Mouse (Mus musculus): ENCODE measurements around the gene Arl5a.

Gene Arl5a

DNA sequence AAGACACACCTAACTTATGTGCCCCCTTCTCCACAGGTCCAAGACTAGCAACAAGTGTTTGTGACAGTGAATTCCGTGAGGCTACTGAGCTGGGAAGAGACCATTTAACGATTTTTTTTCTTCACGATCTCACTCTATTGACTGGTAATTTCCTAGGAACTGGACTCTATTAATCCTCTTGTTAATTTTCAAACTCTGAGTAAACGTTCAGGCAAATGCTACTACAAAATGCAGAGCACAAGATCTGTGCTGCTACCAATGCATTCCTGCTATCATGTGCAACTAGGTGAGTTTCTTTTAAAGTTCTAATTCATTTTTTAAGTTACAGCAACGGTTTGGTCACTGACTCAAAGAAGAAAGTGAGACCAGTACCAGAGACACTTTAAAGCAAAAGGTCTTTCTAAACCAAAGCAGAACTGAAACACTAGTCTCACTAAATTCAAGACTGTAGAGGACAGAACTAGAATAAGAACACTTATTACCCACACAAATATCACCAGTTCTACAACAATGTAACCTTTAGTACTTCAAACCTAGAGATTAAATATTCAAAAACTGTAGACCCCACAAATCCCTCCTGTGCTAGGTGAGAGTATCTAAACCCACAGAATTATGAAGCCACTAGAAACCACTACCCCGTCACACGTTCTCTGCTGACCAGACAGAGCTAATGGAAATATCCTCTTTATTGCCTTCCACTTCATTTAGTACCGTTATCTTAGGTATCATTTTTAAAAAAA lies 1.7 kb downstream of the Arl5a start:
- no peak for DNase-seq (ENCODE audit: low spot score)

GRCm38 (mm10) chr2:52421197-52421596 lies 3.5 kb downstream of the Arl5a start:
- DNase-seq (ENCODE audit: low spot score): no peak

GRCm38 (mm10) chr2:52420001-52420710 lies 4.5 kb downstream of the Arl5a start:
- no peak for DNase-seq (ENCODE audit: low spot score)

DNA sequence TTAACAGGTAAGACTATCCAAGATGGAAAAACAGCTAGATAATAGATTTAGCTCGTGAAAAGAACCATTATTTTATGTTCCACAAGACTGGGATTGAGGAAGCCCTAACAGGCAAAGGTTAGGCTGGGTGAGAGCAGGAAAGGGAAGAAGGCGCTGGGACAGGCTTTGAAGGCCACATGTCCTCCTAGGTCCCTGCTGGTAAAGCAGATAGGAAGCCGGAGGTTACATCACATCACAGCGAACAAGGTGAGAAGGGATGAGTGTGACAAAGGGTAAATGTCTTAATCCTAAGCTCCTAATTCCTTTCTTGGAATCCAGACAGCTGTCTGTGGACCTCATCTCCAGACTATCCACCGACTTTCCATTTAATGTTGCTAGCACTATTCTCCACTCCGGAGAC lies 5.4 kb downstream of the Arl5a start:
- DNase-seq (ENCODE audit: low spot score): no peak

DNA sequence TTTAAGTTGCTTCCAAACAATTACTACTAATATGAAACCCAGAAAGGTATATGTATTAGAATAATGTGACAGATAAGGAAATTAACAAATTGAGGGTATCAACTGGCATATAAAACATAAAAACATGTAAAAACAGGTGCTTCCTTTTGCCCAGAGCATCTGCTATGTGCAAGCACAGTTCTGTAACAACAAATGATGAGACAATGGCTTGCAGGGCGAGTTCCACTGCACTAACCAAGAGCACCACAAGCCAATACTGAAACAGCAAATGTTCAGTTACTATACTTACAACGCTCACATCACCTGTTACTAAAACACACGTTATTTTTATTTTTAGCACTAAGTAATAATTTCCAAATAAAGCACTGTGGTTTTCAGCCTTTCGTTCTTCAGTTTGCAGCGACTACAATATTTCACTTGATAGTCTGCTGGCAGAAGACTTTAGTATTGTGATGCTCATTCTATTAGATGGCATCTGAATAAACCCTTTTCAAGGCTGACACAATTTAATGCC lies 12.1 kb downstream of the Arl5a start:
- DNase-seq (ENCODE audit: low spot score): no peak

DNA sequence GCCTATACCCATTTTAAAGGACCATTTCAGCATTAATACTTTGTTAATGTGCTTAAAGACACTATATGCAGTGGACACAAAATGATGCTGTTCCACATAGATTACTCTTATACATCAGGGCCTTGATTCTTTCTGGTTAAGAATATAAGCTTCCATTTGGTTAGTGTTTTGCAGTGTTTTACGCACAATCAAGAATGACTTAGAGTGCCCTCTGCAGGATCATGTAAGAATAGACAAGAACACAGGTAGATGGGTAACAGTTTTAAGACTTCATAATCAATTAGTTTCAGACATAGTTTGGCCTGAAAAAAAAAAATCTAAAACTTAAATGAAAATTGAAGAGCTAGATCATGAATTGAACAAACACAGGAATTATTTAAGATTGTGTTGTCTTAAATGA lies 18.2 kb downstream of the Arl5a start:
- DNase-seq (ENCODE audit: low spot score): no peak

- DNase-seq (ENCODE audit: low spot score): no peak
Observed at GRCm38 (mm10) chr2:52405238-52405637, 19.5 kb downstream of the Arl5a start.

DNA sequence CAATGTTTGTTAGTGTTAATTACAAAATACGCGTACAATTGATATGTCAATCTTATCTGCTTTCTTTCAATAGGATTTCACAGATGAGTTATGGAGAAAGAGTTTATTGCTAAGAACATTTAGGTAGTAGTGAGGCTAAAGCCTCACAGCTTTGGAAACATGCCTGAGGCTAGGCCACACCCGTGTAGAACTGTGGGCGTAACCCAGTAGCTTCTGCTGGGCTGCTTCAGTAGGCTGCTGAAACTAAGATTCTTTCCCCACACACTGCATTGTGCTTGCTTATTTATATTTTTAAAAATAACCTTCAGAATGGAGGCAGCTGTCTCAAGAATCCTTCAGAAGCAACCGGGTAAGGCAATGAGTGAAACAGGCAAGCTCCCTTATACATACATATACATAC lies 30.2 kb downstream of the Arl5a start:
- no peak for DNase-seq (ENCODE audit: low spot score)

- no peak for DNase-seq (ENCODE audit: low spot score)
Observed at GRCm38 (mm10) chr2:52390415-52390975, 34.2 kb downstream of the Arl5a start.

GRCm38 (mm10) chr2:52389975-52390374 lies 34.7 kb downstream of the Arl5a start:
- DNase-seq (ENCODE audit: low spot score): no peak

DNA sequence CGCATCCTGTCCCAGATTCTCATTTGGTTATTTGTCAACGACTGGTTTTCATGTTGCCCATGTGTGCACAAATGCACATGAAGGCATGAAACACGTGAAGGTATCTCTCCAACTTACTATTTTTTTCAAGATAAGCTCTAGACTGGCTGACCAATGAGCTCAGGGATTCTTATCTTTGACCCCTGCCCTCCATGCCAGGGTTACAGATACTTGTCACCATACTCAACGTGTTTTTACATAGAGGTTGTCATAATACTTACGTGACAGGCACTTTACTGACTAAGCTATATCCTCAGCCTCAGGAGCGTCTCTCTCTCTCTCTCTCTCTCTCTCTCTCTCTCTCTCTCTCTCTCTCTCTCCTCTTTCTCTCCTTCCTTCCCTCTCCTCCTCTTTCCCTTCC lies 38.2 kb downstream of the Arl5a start:
- DNase-seq (ENCODE audit: low spot score): no peak

DNA sequence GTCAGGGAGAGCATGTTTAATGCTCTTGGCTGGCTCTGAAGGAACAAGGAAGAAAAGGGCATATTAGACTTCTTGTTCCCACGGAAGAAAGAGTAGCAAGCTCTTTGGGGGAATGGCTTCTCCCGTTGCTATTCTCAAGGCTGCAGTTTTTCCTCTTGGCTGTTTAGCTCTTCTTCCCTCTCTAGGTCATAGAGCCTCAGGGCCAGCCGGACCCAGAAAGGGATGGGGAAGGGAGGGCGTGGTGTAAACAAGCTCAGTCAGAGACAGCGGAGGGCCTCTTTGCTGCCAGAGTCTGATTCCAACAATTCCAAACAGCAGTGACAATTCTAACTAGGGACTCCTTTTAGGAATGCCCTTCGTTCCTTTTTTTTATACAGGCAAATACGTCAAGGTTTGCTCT lies 38.7 kb downstream of the Arl5a start:
- no peak for DNase-seq (ENCODE audit: low spot score)

DNA sequence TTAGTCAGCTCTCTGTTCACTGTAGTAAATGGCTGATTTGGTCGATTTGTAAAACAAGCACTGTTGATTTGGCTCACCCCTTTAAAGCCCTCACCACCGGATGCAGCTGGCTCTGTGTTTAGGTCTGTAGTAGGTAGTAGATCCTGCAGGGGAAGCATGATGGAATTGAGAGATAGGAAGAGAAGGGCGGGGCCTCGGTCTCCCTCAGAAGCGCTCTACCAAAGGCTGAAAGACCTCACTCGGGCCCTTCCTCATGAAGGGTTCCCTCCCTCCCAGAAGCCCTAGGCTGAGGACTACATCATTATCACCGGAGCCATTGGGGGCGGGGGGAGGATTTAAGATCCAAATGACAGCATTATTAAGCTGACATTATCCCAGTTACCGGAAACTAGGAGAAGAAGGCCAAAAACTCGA lies 45.8 kb downstream of the Arl5a start:
- no peak for DNase-seq (ENCODE audit: low spot score)

DNA sequence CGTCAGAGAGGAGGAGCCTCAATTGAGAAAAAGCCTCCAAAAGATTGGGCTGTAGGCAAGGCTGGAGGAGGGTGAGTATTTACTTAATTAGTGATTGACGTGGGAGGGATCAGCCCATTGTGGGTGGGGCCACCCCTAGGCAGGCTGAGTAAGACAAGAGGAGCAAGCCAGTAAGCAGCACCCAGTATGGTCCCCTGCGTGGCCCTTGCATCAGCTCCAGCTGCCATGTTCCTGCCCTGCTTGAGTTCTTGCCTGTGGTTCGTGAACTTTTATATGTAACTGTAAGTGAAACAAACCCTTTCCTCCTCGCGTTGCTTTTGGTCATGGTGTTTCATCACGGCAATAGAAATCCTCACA lies 46.3 kb downstream of the Arl5a start, which contains the start of gene Neb:
Gene Neb, minus strand, starts transcription at position 27 of the 357 bp plus-strand sequence.
- DNase-seq (ENCODE audit: low spot score): no peak

DNA sequence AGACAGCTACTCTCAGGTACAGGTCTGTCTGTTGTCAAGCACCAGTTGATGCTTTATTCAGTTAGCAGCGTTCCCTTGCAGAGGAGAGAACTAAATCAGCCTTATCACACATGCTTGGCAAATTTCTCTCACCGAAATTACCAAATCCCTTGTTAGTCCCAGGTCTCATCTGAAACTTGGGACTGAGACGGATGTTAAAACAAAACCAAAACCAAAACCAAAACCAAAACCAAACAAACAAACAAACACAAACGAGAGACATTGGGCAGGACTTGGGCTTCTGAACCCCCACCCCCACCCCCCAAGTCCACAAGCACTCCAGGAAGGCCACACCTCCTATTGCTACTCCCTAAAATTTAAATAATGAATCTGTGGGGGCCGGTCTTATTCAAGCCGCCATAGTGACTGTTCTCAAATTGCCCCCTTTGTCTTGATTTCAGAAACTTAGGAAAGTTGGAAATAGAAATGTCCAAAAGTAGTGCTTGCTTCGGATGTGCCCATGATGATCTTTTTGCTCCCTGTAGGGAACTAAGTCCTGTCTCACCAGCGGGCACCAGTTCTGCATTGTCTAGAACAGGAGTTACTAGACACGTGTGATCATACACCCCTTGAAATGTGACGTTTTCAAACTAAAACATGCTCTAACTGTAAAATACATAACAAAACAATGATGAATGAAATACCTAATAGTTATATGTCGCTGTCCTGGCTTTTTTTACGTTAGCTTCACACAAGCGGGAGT lies 46.8 kb downstream of the Arl5a start:
- no peak for DNase-seq (ENCODE audit: low spot score)

GRCm38 (mm10) chr2:52374706-52375105 lies 50.0 kb downstream of the Arl5a start:
- DNase-seq (ENCODE audit: low spot score): no peak

- no peak for DNase-seq (ENCODE audit: low spot score)
Observed at GRCm38 (mm10) chr2:52372480-52372879, 52.2 kb downstream of the Arl5a start.

- DNase-seq (ENCODE audit: low spot score): no peak
Observed at GRCm38 (mm10) chr2:52372080-52372479, 52.6 kb downstream of the Arl5a start.

DNA sequence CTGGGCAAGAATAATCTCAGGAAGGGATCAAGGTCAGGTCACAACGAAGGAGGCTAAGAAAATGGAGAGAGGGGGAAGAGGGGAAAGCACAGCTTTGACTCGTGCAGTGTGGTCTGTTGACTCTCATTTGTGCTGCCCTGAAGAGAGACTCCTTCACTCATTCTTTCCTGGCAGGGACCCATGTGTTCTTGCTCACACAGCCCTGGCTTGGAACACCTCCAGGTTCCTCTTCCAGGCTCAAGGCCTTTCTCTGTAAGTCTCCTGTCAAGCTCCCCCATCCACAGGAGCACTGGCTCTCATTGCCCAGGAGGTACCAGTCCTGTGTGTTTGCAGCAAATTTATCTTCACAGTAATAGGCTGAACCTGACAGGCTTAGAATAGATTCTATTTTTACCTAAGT lies 53.6 kb downstream of the Arl5a start:
- DNase-seq (ENCODE audit: low spot score): no peak

GRCm38 (mm10) chr2:52369622-52370021 lies 55.1 kb downstream of the Arl5a start:
- no peak for DNase-seq (ENCODE audit: low spot score)

DNA sequence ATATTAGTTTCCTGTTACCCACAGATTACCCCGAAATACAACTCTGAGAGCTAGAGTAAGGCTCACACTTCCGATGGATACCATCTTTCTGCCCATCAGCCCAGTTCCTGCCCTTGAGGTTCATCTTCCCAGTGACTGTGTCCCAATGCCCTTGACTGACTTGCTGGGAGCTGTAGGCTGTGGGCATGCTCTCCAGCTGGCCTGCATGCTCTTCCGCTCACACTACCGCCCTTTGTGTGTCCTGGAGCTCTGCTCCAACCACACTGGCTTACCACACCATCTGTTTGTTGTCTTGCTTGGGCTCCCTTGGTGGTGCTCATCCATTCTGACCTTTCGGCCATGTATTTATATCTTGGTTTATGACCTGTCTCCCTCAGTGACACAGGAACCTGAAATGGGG lies 57.0 kb downstream of the Arl5a start:
- DNase-seq (ENCODE audit: low spot score): no peak

GRCm38 (mm10) chr2:52367248-52367647 lies 57.5 kb downstream of the Arl5a start:
- DNase-seq (ENCODE audit: low spot score): no peak

GRCm38 (mm10) chr2:52361086-52361485 lies 63.6 kb downstream of the Arl5a start:
- DNase-seq (ENCODE audit: low spot score): no peak
